Mouse (Mus musculus): ENCODE data around the gene Trim33.

Trim33 gene

GRCm38 (mm10) chr3:103361150-103361549, 82.1 kb downstream of the Trim33 start:
- DNase-seq (ENCODE audit: inconsistent ontology term), result no peak

- no peak for DNase-seq (ENCODE audit: inconsistent ontology term)
These were observed 85.3 kb downstream of the Trim33 start for GRCm38 (mm10) chr3:103364182-103364945.

GRCm38 (mm10) chr3:103367176-103367970, 88.3 kb downstream of the Trim33 start:
- DNase-seq (ENCODE audit: inconsistent ontology term), result peak; percentile 59

- DNase-seq (ENCODE audit: inconsistent ontology term), result no peak
These were observed 89.6 kb downstream of the Trim33 start for GRCm38 (mm10) chr3:103368731-103369130.

GRCm38 (mm10) chr3:103374028-103374427, 94.9 kb downstream of the Trim33 start:
- DNase-seq (ENCODE audit: inconsistent ontology term), result peak; percentile 12

GRCm38 (mm10) chr3:103375181-103375855, 96.2 kb downstream of the Trim33 start:
- no peak for DNase-seq (ENCODE audit: inconsistent ontology term)

- DNase-seq (ENCODE audit: inconsistent ontology term), result peak; percentile 8
These were observed 98.9 kb downstream of the Trim33 start for GRCm38 (mm10) chr3:103378018-103378417.

- no peak for DNase-seq (ENCODE audit: inconsistent ontology term)
These were observed 100.3 kb downstream of the Trim33 start for GRCm38 (mm10) chr3:103379371-103379770.

- DNase-seq (ENCODE audit: inconsistent ontology term), result no peak
These were observed 101.7 kb downstream of the Trim33 start for GRCm38 (mm10) chr3:103380814-103381213.

- no peak for DNase-seq (ENCODE audit: inconsistent ontology term)
These were observed 102.3 kb downstream of the Trim33 start for GRCm38 (mm10) chr3:103381441-103381840.

- DNase-seq (ENCODE audit: inconsistent ontology term), result peak; percentile 82
These were observed 103.9 kb downstream of the Trim33 start for GRCm38 (mm10) chr3:103382872-103383567.

- no peak for DNase-seq (ENCODE audit: inconsistent ontology term)
These were observed 105.4 kb downstream of the Trim33 start for GRCm38 (mm10) chr3:103384486-103384885.

- DNase-seq (ENCODE audit: inconsistent ontology term), result no peak
These were observed 105.9 kb downstream of the Trim33 start for GRCm38 (mm10) chr3:103384949-103385348.

GRCm38 (mm10) chr3:103385383-103386291, 106.5 kb downstream of the Trim33 start:
- no peak for DNase-seq (ENCODE audit: inconsistent ontology term)

- no peak for DNase-seq (ENCODE audit: inconsistent ontology term)
These were observed 107.4 kb downstream of the Trim33 start for GRCm38 (mm10) chr3:103386292-103387031.

- DNase-seq (ENCODE audit: inconsistent ontology term), result peak; percentile 24
These were observed 113.6 kb downstream of the Trim33 start for GRCm38 (mm10) chr3:103392613-103393258.

GRCm38 (mm10) chr3:103393283-103394060, 114.4 kb downstream of the Trim33 start:
- no peak for DNase-seq (ENCODE audit: inconsistent ontology term)

- DNase-seq (ENCODE audit: inconsistent ontology term), result no peak
These were observed 115.0 kb downstream of the Trim33 start for GRCm38 (mm10) chr3:103394121-103394520.

- DNase-seq (ENCODE audit: inconsistent ontology term), result no peak
These were observed 118.4 kb downstream of the Trim33 start for GRCm38 (mm10) chr3:103397523-103397922.

All from Muller cell, postnatal 12 days (primary cell).